Mouse (Mus musculus) hindbrain, embryonic 13.5 days (tissue): ENCODE data around the gene Nup133. TPM values are rescaled to one million over a fixed set of nuclear protein-coding genes. Genes with fewer than 3 reads are reported as not detected.

Source experiments
- ATAC-seq: fragments of 200-750 bp; cut with Nextera tagmentation; 2 replicates; pipeline ENCODE4 v1.8.0; 2017; ENCODE audit warnings: moderate TSS enrichment; ENCODE audit not compliant: low FRiP score
- H3K27ac ChIP-seq: fragments of 300-500 bp; sonication (generic); 2 replicates; pipeline ENCODE4 v1.5.1; 2015; ENCODE audit warnings: inconsistent platforms, mild to moderate bottlenecking, moderate library complexity
- H3K27me3 ChIP-seq: fragments of 300-500 bp; sonication (generic); 2 replicates; pipeline ENCODE4 v1.6.1; 2015; ENCODE audit warnings: mild to moderate bottlenecking, inconsistent platforms
- H3K36me3 ChIP-seq: fragments of 300-500 bp; sonication (generic); 2 replicates; pipeline ENCODE4 v1.6.1; 2015; ENCODE audit warnings: mild to moderate bottlenecking, inconsistent platforms
- H3K4me1 ChIP-seq: fragments of 300-500 bp; sonication (generic); replicated peaks from 2 replicates; pipeline ENCODE4 v1.6.1; 2015; ENCODE audit warnings: inconsistent platforms
- H3K4me2 ChIP-seq: fragments of 300-500 bp; sonication (generic); 2 replicates; pipeline ENCODE4 v1.6.1; 2015; ENCODE audit warnings: inconsistent platforms, mild to moderate bottlenecking, moderate library complexity
- H3K4me3 ChIP-seq: fragments of 300-500 bp; sonication (generic); 2 replicates; pipeline ENCODE4 v1.5.1; 2015; ENCODE audit warnings: mild to moderate bottlenecking, inconsistent platforms
- H3K9ac ChIP-seq: fragments of 300-500 bp; sonication (generic); 2 replicates; pipeline ENCODE4 v1.6.1; 2015; ENCODE audit warnings: mild to moderate bottlenecking, inconsistent platforms
- H3K9me3 ChIP-seq: fragments of 300-500 bp; sonication (generic); 2 replicates; pipeline ENCODE4 v1.6.1; 2016; ENCODE audit warnings: inconsistent platforms
- WGBS: fragments of 180-500 bp; shearing (Covaris S2); methylation state at CpG from one replicate; pipeline ENCODE4 v1.1.7; 2015; 5-methylcytosine and 5-hydroxymethylcytosine counted together
- polyA plus RNA-seq: library from polyadenylated mRNA; unstranded; fragments of >200 nt; fragmentation: Nextera tagmentation; extraction: Ambion mirVana; gene quantifications from 2 replicates; pipeline ENCODE4 v1.2.1, GENCODE M21; 2015

The Nup133 gene
- polyA plus RNA-seq, 1 experiment from 2014 or later, result 25.3 TPM

GRCm38 (mm10) chr8:123854733-123855475 is 94.2 kb downstream of the Nup133 start:
- Histone ChIP-seq H3K9ac (no peak overlapping the region), H3K4me2 (no peak overlapping the region), H3K27ac (no peak overlapping the region), H3K4me3 (no peak overlapping the region), H3K36me3 (0 out of 2 replicates have a peak, but pooled peaks cover 3% of the 10 kb centered on the region), H3K27me3 (0 out of 2 replicates have a peak, but pooled peaks cover 2% of the 10 kb centered on the region), H3K4me1 (peaks cover 14% of the 10 kb centered on the region), H3K9me3 (no peaks in the 10 kb centered on the region)
- WGBS, result 93% methylated on average over 9 of the region's 9 CpGs
- ATAC-seq, result no peak

GRCm38 (mm10) chr8:123854252-123854651 is 94.8 kb downstream of the Nup133 start:
- no peak overlapping the region for H3K4me2 ChIP-seq
- H3K27me3 ChIP-seq, result 0 out of 2 replicates have a peak, but pooled peaks cover 2% of the 10 kb centered on the region
- 0 out of 2 replicates have a peak, but pooled peaks cover 3% of the 10 kb centered on the region for H3K36me3 ChIP-seq
- H3K4me1 ChIP-seq, result peaks cover 14% of the 10 kb centered on the region
- WGBS, result 100% methylated on average over 1 of the region's 1 CpGs
- H3K9ac ChIP-seq, result no peak overlapping the region
- no peak for ATAC-seq
- H3K27ac ChIP-seq, result no peak overlapping the region
- H3K9me3 ChIP-seq, result no peaks in the 10 kb centered on the region
- no peak overlapping the region for H3K4me3 ChIP-seq

- no peaks in the 10 kb centered on the region for H3K4me1 ChIP-seq
- no peaks in the 10 kb centered on the region for H3K9me3 ChIP-seq
- H3K27me3 ChIP-seq, result no peaks in the 10 kb centered on the region
- 84% methylated on average over 5 of the region's 5 CpGs for WGBS
- no peak overlapping the region for H3K27ac ChIP-seq
- no peak overlapping the region for H3K4me3 ChIP-seq
- no peak overlapping the region for H3K4me2 ChIP-seq
- 0 out of 2 replicates have a peak, but pooled peaks cover 3% of the 10 kb centered on the region for H3K36me3 ChIP-seq
- no peak overlapping the region for H3K9ac ChIP-seq
- ATAC-seq, result no peak
Observed at GRCm38 (mm10) chr8:123851590-123851989, 97.5 kb downstream of the Nup133 start.

GRCm38 (mm10) chr8:123849352-123849751 is 99.7 kb downstream of the Nup133 start:
- Histone ChIP-seq H3K36me3 (no peaks in the 10 kb centered on the region), H3K9me3 (no peaks in the 10 kb centered on the region), H3K4me2 (no peak overlapping the region), H3K4me3 (no peak overlapping the region), H3K9ac (no peak overlapping the region), H3K27ac (no peak overlapping the region), H3K27me3 (no peaks in the 10 kb centered on the region), H3K4me1 (no peaks in the 10 kb centered on the region)
- no peak for ATAC-seq
- 90% methylated on average over 4 of the region's 4 CpGs for WGBS

- ATAC-seq, result no peak
- Histone ChIP-seq H3K4me3 (no peak overlapping the region), H3K9ac (no peak overlapping the region), H3K36me3 (no peaks in the 10 kb centered on the region), H3K27me3 (no peaks in the 10 kb centered on the region), H3K4me2 (no peak overlapping the region), H3K9me3 (no peaks in the 10 kb centered on the region), H3K4me1 (no peaks in the 10 kb centered on the region), H3K27ac (no peak overlapping the region)
- WGBS, result 77% methylated on average over 3 of the region's 3 CpGs
Observed at GRCm38 (mm10) chr8:123847546-123847945, 101.5 kb downstream of the Nup133 start.

Other genes with a start within 250 kb of the Nup133 start
- 73.9 and 74.8 TPM in 2 replicates for gene Rab4a, start 143.3 kb downstream of the Nup133 start, polyA plus RNA-seq
- gene Ccsap, start 89.1 kb downstream of the Nup133 start, polyA plus RNA-seq, result 4.0 and 4.1 TPM in 2 replicates
- 7.4 and 9.9 TPM in 2 replicates for gene Acta1, start 54.5 kb downstream of the Nup133 start, polyA plus RNA-seq
- gene Abcb10, start 33.9 kb upstream of the Nup133 start, polyA plus RNA-seq, result 11.8 and 12.0 TPM in 2 replicates
- 23.6 and 24.5 TPM in 2 replicates for gene Taf5l, start 72.1 kb upstream of the Nup133 start, polyA plus RNA-seq
- 3.2 TPM in 2 replicates for gene Urb2, start 72.2 kb upstream of the Nup133 start, polyA plus RNA-seq